Mouse (Mus musculus) olfactory bulb, adult 2 months (tissue): Measurements from ENCODE around the gene Efcab9.

Experiments used
- CTCF ChIP-seq: fragments of 200-500 bp; IDR thresholded peaks from 2 replicates; pipeline ENCODE4 v1.5.1; 2012; ENCODE audit warnings: low read depth, mild to moderate bottlenecking, low read length, moderate library complexity; ENCODE audit not compliant: insufficient read depth
- POLR2A ChIP-seq: fragments of 200-500 bp; IDR thresholded peaks from 2 replicates; pipeline ENCODE4 v1.6.1; 2012; ENCODE audit warnings: mild to moderate bottlenecking, low read depth, low read length, moderate library complexity; ENCODE audit not compliant: insufficient read depth

- TF ChIP-seq CTCF (no peak), POLR2A (no peak)
These were observed 46.6 kb downstream of the Efcab9 start for GRCm38 (mm10) chr11:32485290-32485689.
